ENCODE assay signal across 18 mouse cellular contexts in the genomic region with DNA sequence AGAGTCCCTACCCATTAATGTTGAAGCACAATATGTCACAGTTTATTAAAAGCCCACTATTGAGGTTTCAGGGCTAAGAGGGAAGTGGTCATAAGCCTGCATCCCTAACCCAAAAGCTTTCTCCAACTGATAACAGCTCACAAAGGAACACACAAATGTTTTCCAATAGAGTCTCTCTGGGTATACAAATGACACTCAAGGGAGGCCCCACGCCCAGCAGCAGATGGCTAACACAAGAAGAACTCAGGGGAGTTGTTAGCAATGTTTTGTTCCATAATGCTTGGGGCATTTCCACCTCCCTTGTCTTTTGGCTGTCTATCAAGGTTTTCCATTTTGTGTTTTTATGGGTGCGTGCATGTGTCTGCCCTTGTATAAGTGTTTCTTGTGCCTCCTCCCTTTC.
DNase-seq lines count a peak whose midpoint lies in the region.
"Had no signal": no experiment of that assay in that cellular context is flagged by ENCODE, and none has a peak within 500 bp of the region (broad histone marks: within the 10 kb centered on the region; RNA-seq: fewer than 3 reads in every experiment).

No protein-coding gene starts in this region.

- H3K4me1 ChIP-seq in brown adipose tissue, adult 24 weeks (ENCODE audit: control insufficient read depth, insufficient read depth, insufficient read length, low read length), result peaks cover 6% of the 10 kb centered on the region; the same call in 1 of the 2 replicates
- H3K4me1 ChIP-seq: forebrain, embryonic 15.5 days; kidney, embryonic 15.5 days; limb, embryonic 13.5 days had no signal

- peak overlapping the region; percentile 78 for H3K27ac ChIP-seq in brown adipose tissue, adult 24 weeks (replicated peaks; ENCODE audit: low read depth, low read length)
- H3K27ac ChIP-seq: forebrain, embryonic 15.5 days; kidney, embryonic 15.5 days; limb, embryonic 13.5 days; liver, embryonic 14.5 days had no signal

- peak; percentile 33 for DNase-seq in gastrocnemius, postnatal 25 days
- no peak for DNase-seq in gastrocnemius, postnatal 10 days
- DNase-seq in left cerebral cortex, postnatal 4 days, result peak; percentile 7
- no peak for DNase-seq in left cerebral cortex, adult 9 months (ENCODE audit: low spot score in 2 of 2)
- peak; percentile 34 for DNase-seq in 416B (ENCODE audit: low read depth)
- no peak for DNase-seq in right cerebral cortex, postnatal 4 days
- no peak for DNase-seq in layer of hippocampus, adult 9-11 months
- DNase-seq: adrenal gland, adult 8-10 months; cerebellum, adult 11 months; cerebellum, postnatal 14 days; embryo, embryonic 11 days; kidney, postnatal 4 days; thymus, postnatal 36 days had no signal

- intact Hi-C loops in left cerebral cortex, postnatal 4 days (cut with DNase I), result no loop called here

- no peak overlapping the region for H3K4me3 ChIP-seq in brown adipose tissue, adult 24 weeks (ENCODE audit: insufficient read depth, low read depth, low read length)
- H3K4me3 ChIP-seq: forebrain, embryonic 15.5 days; kidney, embryonic 15.5 days; limb, embryonic 13.5 days had no signal

Comparison
In these comparisons a context has a peak if more than half of its experiments do, and no peak if none do; other contexts are left out.
1. DNase-seq: peak in gastrocnemius, postnatal 25 days (single experiment), left cerebral cortex, postnatal 4 days (single experiment) and 416B (single experiment); none in gastrocnemius, postnatal 10 days (single experiment), left cerebral cortex, adult 9 months (0 of 2), right cerebral cortex, postnatal 4 days (single experiment) and layer of hippocampus, adult 9-11 months (single experiment).